Mouse (Mus musculus) liver, postnatal 0 days (tissue): ENCODE results near the gene B430218F22Rik.
"Not testable (repeated sequence)": the region's sequence is repeated elsewhere in the genome, so short reads cannot be mapped to it uniquely, and the experiment has no call there.

ENCODE experiments used
- CTCF ChIP-seq: sonication (generic); IDR thresholded peaks from 2 replicates; pipeline ENCODE4 v1.5.1; 2016; ENCODE audit warnings: antibody characterized with exemption, low read depth
- EP300 ChIP-seq: IDR thresholded peaks from 2 replicates; pipeline ENCODE4 v1.6.1; 2016; ENCODE audit warnings: antibody characterized with exemption, low read depth, mild to moderate bottlenecking

- not testable (repeated sequence) for TF ChIP-seq CTCF, EP300
These were observed 995 bp downstream of the B430218F22Rik start for GRCm38 (mm10) chr13:118387448-118387801.
